Mouse (Mus musculus) right cerebral cortex, postnatal 10 days (tissue): Measurements from ENCODE around the gene Grem1.

Experiments used
- DNase-seq, 2 experiments: peaks; one replicate each; pipeline ENCODE4 v3.0.0; 2021; ENCODE audit warnings: low spot score in 2 of 2

Gene Grem1

GRCm38 (mm10) chr2:113758311-113759161, at the start of gene Grem1:
TSS of gene Grem1 (minus strand) at chr2:113758646.
- DNase-seq = peak; percentile 33

GRCm38 (mm10) chr2:113807640-113808039, 49.2 kb upstream of the Grem1 start:
- peak in 1 of 2 experiments; percentile 74 for DNase-seq

GRCm38 (mm10) chr2:113806851-113807577, 48.6 kb upstream of the Grem1 start:
- DNase-seq = no peak

- DNase-seq = no peak
These were observed 47.3 kb upstream of the Grem1 start for GRCm38 (mm10) chr2:113805765-113806164.

- no peak for DNase-seq
These were observed 45.3 kb upstream of the Grem1 start for GRCm38 (mm10) chr2:113803753-113804152.

- DNase-seq = no peak
These were observed 42.4 kb upstream of the Grem1 start for GRCm38 (mm10) chr2:113800846-113801245.

GRCm38 (mm10) chr2:113798605-113799004, 40.2 kb upstream of the Grem1 start:
- no peak for DNase-seq

- no peak for DNase-seq
These were observed 36.7 kb upstream of the Grem1 start for GRCm38 (mm10) chr2:113795186-113795585.

- DNase-seq = no peak
These were observed 35.1 kb upstream of the Grem1 start for GRCm38 (mm10) chr2:113793521-113793920.

- no peak for DNase-seq
These were observed 30.5 kb upstream of the Grem1 start for GRCm38 (mm10) chr2:113788821-113789387.

- no peak for DNase-seq
These were observed 29.4 kb upstream of the Grem1 start for GRCm38 (mm10) chr2:113787882-113788281.

GRCm38 (mm10) chr2:113784851-113785250, 26.4 kb upstream of the Grem1 start:
- DNase-seq = no peak

GRCm38 (mm10) chr2:113781521-113781920, 23.1 kb upstream of the Grem1 start:
- DNase-seq = no peak

GRCm38 (mm10) chr2:113781107-113781506, 22.7 kb upstream of the Grem1 start:
- no peak for DNase-seq

- DNase-seq = no peak
These were observed 20.9 kb upstream of the Grem1 start for GRCm38 (mm10) chr2:113779336-113779735.

GRCm38 (mm10) chr2:113778036-113778435, 19.6 kb upstream of the Grem1 start:
- DNase-seq = no peak

GRCm38 (mm10) chr2:113776297-113776696, 17.9 kb upstream of the Grem1 start:
- no peak for DNase-seq

- no peak for DNase-seq
These were observed 15.8 kb upstream of the Grem1 start for GRCm38 (mm10) chr2:113774150-113774805.

GRCm38 (mm10) chr2:113768541-113769303, 10.3 kb upstream of the Grem1 start:
- DNase-seq = no peak

- no peak for DNase-seq
These were observed 7.4 kb upstream of the Grem1 start for GRCm38 (mm10) chr2:113765885-113766284.

GRCm38 (mm10) chr2:113764968-113765367, 6.5 kb upstream of the Grem1 start:
- DNase-seq = no peak
